Mouse (Mus musculus): ENCODE results near the gene Zdhhc5. TPM values are rescaled to one million over a fixed set of nuclear protein-coding genes. Genes with fewer than 3 reads are reported as not detected.

The Zdhhc5 gene
- polyA plus RNA-seq, 1 experiment from 2014 or later, result 29.3 TPM

GRCm38 (mm10) chr2:84716423-84717355 is 1.7 kb upstream of the Zdhhc5 start:
- peak overlapping the region; percentile 83 for H3K4me2 ChIP-seq
- H3K36me3 ChIP-seq, result peaks cover 13% of the 10 kb centered on the region
- peak overlapping the region; percentile 98 for H3K27ac ChIP-seq
- H3K9ac ChIP-seq, result peak overlapping the region; percentile 96
- ATAC-seq, result no peak
- peak overlapping the region; percentile 99 for H3K4me3 ChIP-seq
- no peaks in the 10 kb centered on the region for H3K9me3 ChIP-seq (replicated peaks)
- H3K27me3 ChIP-seq (replicated peaks), result no peaks in the 10 kb centered on the region
- peaks cover 47% of the 10 kb centered on the region for H3K4me1 ChIP-seq
- 13% methylated on average over 9 of the region's 9 CpGs for WGBS (ENCODE audit: insufficient replicate concordance)

GRCm38 (mm10) chr2:84715562-84716361 is 782 bp upstream of the Zdhhc5 start:
- Histone ChIP-seq H3K36me3 (peaks cover 10% of the 10 kb centered on the region), H3K9me3 (replicated peaks) (no peaks in the 10 kb centered on the region), H3K27me3 (replicated peaks) (no peaks in the 10 kb centered on the region), H3K4me1 (peaks cover 40% of the 10 kb centered on the region), H3K27ac (peak overlapping the region; percentile 98), H3K9ac (peak overlapping the region; percentile 96), H3K4me3 (peak overlapping the region; percentile 99), H3K4me2 (peak overlapping the region; percentile 83)
- ATAC-seq, result peak; percentile 86
- under 1% methylated on average over 33 of the region's 33 CpGs for WGBS (ENCODE audit: insufficient replicate concordance)

GRCm38 (mm10) chr2:84714422-84714810 is 564 bp downstream of the Zdhhc5 start:
- H3K27ac ChIP-seq, result peak overlapping the region; percentile 98
- H3K4me2 ChIP-seq, result peak overlapping the region; percentile 83
- H3K4me1 ChIP-seq, result peaks cover 52% of the 10 kb centered on the region
- peaks cover 23% of the 10 kb centered on the region for H3K36me3 ChIP-seq
- no peaks in the 10 kb centered on the region for H3K9me3 ChIP-seq (replicated peaks)
- peak overlapping the region; percentile 99 for H3K4me3 ChIP-seq
- ATAC-seq, result no peak
- 0% methylated on average over 22 of the region's 26 CpGs for WGBS (ENCODE audit: insufficient replicate concordance)
- H3K9ac ChIP-seq, result peak overlapping the region; percentile 96
- no peaks in the 10 kb centered on the region for H3K27me3 ChIP-seq (replicated peaks)

- H3K4me2 ChIP-seq, result peak overlapping the region; percentile 8; the same call in 1 of the 2 replicates
Measured at GRCm38 (mm10) chr2:84711898-84712297, 3.1 kb downstream of the Zdhhc5 start.

GRCm38 (mm10) chr2:84707523-84707922 is 7.5 kb downstream of the Zdhhc5 start:
- H3K9ac ChIP-seq, result no peak overlapping the region

More at GRCm38 (mm10) chr2:84711898-84712297, 3.1 kb downstream of the Zdhhc5 start:
- Histone ChIP-seq H3K4me3 (no peak overlapping the region), H3K9ac (no peak overlapping the region), H3K4me1 (peaks cover 45% of the 10 kb centered on the region), H3K27me3 (replicated peaks) (no peaks in the 10 kb centered on the region), H3K27ac (no peak overlapping the region), H3K36me3 (peaks cover 49% of the 10 kb centered on the region), H3K9me3 (replicated peaks) (no peaks in the 10 kb centered on the region)
- 88% methylated on average over 2 of the region's 2 CpGs for WGBS (ENCODE audit: insufficient replicate concordance)
- no peak for ATAC-seq

GRCm38 (mm10) chr2:84705295-84705694 is 9.7 kb downstream of the Zdhhc5 start:
- Histone ChIP-seq H3K27me3 (replicated peaks) (no peaks in the 10 kb centered on the region), H3K4me2 (no peak overlapping the region), H3K36me3 (peaks cover 91% of the 10 kb centered on the region), H3K9me3 (replicated peaks) (no peaks in the 10 kb centered on the region), H3K27ac (no peak overlapping the region), H3K4me3 (no peak overlapping the region), H3K9ac (no peak overlapping the region), H3K4me1 (peaks cover 45% of the 10 kb centered on the region)
- 0 out of 2 replicates have a peak, but pooled peaks have one; percentile 46 for ATAC-seq
- 71% methylated on average over 1 of the region's 1 CpGs for WGBS (ENCODE audit: insufficient replicate concordance)

More at GRCm38 (mm10) chr2:84707523-84707922, 7.5 kb downstream of the Zdhhc5 start:
- no peak overlapping the region for H3K27ac ChIP-seq
- 66% methylated on average over 1 of the region's 1 CpGs for WGBS (ENCODE audit: insufficient replicate concordance)
- peaks cover 90% of the 10 kb centered on the region for H3K36me3 ChIP-seq
- H3K9me3 ChIP-seq (replicated peaks), result no peaks in the 10 kb centered on the region
- H3K4me1 ChIP-seq, result peaks cover 57% of the 10 kb centered on the region
- no peak overlapping the region for H3K4me3 ChIP-seq
- no peaks in the 10 kb centered on the region for H3K27me3 ChIP-seq (replicated peaks)
- H3K4me2 ChIP-seq, result no peak overlapping the region
- ATAC-seq, result no peak

GRCm38 (mm10) chr2:84704329-84704728 is 10.7 kb downstream of the Zdhhc5 start:
- H3K4me3 ChIP-seq, result no peak overlapping the region
- 65% methylated on average over 5 of the region's 5 CpGs for WGBS (ENCODE audit: insufficient replicate concordance)
- H3K36me3 ChIP-seq, result peaks cover 91% of the 10 kb centered on the region

GRCm38 (mm10) chr2:84703497-84703896 is 11.5 kb downstream of the Zdhhc5 start:
- Histone ChIP-seq H3K9me3 (replicated peaks) (no peaks in the 10 kb centered on the region), H3K27me3 (replicated peaks) (no peaks in the 10 kb centered on the region), H3K27ac (no peak overlapping the region), H3K9ac (no peak overlapping the region), H3K4me1 (peaks cover 36% of the 10 kb centered on the region), H3K4me2 (no peak overlapping the region), H3K4me3 (no peak overlapping the region), H3K36me3 (peaks cover 91% of the 10 kb centered on the region)
- 65% methylated on average over 1 of the region's 1 CpGs for WGBS (ENCODE audit: insufficient replicate concordance)
- ATAC-seq, result peak; percentile 44; the same call in 1 of the 2 replicates

More at GRCm38 (mm10) chr2:84704329-84704728, 10.7 kb downstream of the Zdhhc5 start:
- Histone ChIP-seq H3K27me3 (replicated peaks) (no peaks in the 10 kb centered on the region), H3K27ac (no peak overlapping the region), H3K4me2 (no peak overlapping the region), H3K4me1 (peaks cover 37% of the 10 kb centered on the region), H3K9ac (no peak overlapping the region), H3K9me3 (replicated peaks) (no peaks in the 10 kb centered on the region)
- ATAC-seq, result no peak

GRCm38 (mm10) chr2:84695007-84695695 is 19.8 kb downstream of the Zdhhc5 start:
- H3K4me3 ChIP-seq, result no peak overlapping the region
- H3K4me2 ChIP-seq, result no peak overlapping the region
- peaks cover 91% of the 10 kb centered on the region for H3K36me3 ChIP-seq
- no peak for ATAC-seq
- no peaks in the 10 kb centered on the region for H3K9me3 ChIP-seq (replicated peaks)
- WGBS (ENCODE audit: insufficient replicate concordance), result 80% methylated on average over 5 of the region's 5 CpGs
- H3K27ac ChIP-seq, result no peak overlapping the region
- no peak overlapping the region for H3K9ac ChIP-seq
- H3K27me3 ChIP-seq (replicated peaks), result no peaks in the 10 kb centered on the region
- H3K4me1 ChIP-seq, result no peaks in the 10 kb centered on the region

- Histone ChIP-seq H3K4me1 (peaks cover 13% of the 10 kb centered on the region), H3K4me2 (no peak overlapping the region), H3K9me3 (replicated peaks) (no peaks in the 10 kb centered on the region), H3K36me3 (peaks cover 96% of the 10 kb centered on the region), H3K27ac (no peak overlapping the region), H3K9ac (no peak overlapping the region), H3K4me3 (no peak overlapping the region), H3K27me3 (replicated peaks) (no peaks in the 10 kb centered on the region)
- WGBS (ENCODE audit: insufficient replicate concordance), result 81% methylated on average over 12 of the region's 12 CpGs
- ATAC-seq, result peak; percentile 35
Measured at GRCm38 (mm10) chr2:84690050-84690449, 24.9 kb downstream of the Zdhhc5 start.

- H3K4me3 ChIP-seq, result no peak overlapping the region
- no peaks in the 10 kb centered on the region for H3K9me3 ChIP-seq (replicated peaks)
- H3K4me2 ChIP-seq, result no peak overlapping the region
- no peaks in the 10 kb centered on the region for H3K27me3 ChIP-seq (replicated peaks)
- ATAC-seq, result no peak; the same call in 1 of the 2 replicates
- H3K27ac ChIP-seq, result peak overlapping the region; percentile 43; the same call in 1 of the 2 replicates
- H3K4me1 ChIP-seq, result peaks cover 24% of the 10 kb centered on the region
- whole genome bisulfite sequencing (ENCODE audit: insufficient replicate concordance), result 50% methylated on average over 2 of the region's 2 CpGs
- H3K9ac ChIP-seq, result no peak overlapping the region
- peaks cover 91% of the 10 kb centered on the region for H3K36me3 ChIP-seq
Measured at GRCm38 (mm10) chr2:84688080-84688844, 26.7 kb downstream of the Zdhhc5 start.

All from liver, embryonic 12.5 days (tissue).